Mouse (Mus musculus): ENCODE data around the gene Tmem265.

GRCm38 (mm10) chr7:127613501-127613900, 52.3 kb downstream of the Tmem265 start:
- no peak for TF ChIP-seq EP300 (IDR thresholded peaks at IDR 0.05)
- TF ChIP-seq CTCF (IDR thresholded peaks at IDR 0.05): no peak
